Mouse (Mus musculus) layer of hippocampus, adult 9-11 months (tissue): Measurements from ENCODE around the gene Ildr2.

Experiments used
- DNase-seq: peaks from one replicate; pipeline ENCODE4 v3.0.0; 2022

Gene Ildr2

DNA sequence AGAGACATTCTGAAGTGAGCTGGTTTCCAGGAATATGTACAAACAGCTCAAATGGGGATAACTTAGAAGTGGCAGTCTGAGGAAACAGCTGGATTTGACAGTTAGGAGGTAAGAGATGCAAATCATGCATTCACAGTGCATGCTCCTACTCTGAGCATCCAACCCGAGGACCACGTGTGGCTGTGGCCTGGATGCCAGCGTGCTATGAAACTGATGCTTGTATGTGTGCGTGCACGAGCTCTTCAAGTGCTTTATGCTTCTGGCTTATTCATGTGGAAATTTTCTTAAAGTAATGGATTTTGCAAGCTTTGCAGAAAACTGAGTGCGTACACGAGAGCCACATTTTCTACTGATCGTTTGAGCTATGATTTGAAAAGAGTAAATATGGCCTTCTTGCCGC is 32.3 kb downstream of the Ildr2 start:
- DNase-seq = no peak

GRCm38 (mm10) chr1:166290562-166290961 is 36.6 kb downstream of the Ildr2 start:
- DNase-seq = no peak

GRCm38 (mm10) chr1:166293086-166293485 is 39.1 kb downstream of the Ildr2 start:
- DNase-seq = no peak

DNA sequence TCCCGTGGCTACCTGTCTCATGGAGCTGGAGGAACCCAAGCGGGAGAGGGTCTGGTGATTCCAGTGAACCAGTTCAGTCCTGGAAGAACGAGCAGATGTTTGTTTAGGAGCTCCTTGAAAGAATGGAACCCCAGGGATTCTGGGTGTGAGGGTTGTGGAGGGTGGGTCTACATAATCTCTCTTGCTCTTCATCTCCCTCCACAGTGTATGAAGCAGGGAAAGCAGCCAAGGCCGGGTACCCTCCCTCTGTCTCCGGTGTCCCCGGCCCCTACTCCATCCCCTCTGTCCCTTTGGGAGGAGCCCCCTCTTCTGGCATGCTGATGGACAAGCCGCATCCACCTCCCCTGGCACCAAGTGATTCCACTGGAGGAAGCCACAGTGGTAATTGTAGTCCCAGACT is 41.6 kb downstream of the Ildr2 start:
- DNase-seq = no peak

DNA sequence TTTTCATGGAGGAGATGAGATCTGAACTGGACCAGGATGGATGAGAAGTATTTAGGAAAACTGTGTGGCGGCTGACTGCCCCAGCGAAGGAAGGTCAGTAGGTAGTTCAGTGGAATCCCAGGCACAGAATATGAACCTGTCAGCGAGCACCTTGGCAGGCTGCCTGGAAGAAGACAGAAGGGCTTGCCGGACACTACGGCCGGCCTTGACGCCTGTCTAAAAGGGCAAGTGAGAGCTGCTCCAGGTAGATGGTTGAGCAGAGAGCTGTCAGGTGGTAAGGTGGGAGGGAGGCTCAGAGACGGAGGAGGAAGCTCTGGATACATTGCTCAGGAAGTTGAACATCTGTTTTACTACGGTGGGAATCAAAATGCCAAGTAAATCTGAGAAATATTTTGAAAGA is 42.4 kb downstream of the Ildr2 start:
- DNase-seq = no peak

DNA sequence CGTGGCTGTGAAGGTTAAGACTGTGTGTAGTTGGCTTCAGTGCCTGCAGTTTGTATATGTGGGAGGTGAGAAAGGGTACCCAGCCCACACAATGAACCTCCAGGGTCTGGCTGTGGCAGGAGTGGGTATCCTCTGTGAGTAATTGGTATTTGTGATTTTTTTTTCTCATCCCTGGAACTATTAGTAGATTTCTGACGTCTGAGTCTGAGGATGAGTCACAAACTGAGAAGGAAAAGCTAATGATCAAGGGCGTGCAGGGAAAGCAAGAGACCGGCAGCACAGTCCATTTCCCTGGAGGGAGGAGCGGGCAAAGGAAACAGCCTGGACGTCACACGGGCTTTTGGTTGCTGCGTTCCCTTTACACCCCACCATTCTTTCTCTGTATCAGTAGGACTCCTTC is 43.0 kb downstream of the Ildr2 start:
- no peak for DNase-seq

DNA sequence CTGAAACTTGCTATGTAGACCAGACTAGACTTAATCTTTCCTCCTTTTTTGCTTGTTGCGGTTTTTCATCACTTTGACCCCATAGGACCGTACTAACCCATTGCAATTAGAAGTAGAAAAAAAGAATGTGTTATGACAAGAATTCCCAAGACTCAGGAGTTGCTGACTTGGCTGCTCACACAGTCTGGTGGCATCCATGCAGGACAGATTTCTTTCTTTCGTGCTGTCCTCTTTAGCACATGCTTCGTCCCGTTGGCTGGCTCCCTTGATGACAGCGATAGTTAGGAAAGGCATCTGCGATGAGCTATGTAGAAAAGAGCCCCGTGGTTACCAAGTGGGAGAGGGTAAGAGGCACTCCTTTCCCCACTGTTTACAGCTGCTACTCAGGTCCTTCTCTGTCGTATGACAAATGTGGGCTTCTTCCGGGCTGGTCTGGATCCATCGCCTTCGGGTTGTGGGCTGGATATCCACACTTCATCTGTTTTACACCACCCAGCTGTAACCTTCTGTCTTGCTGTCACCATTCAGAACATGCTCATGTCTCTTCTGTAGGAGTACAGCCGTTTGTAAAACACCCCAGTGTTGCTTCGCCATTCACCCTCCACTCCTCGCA is 43.7 kb downstream of the Ildr2 start:
- no peak for DNase-seq

DNA sequence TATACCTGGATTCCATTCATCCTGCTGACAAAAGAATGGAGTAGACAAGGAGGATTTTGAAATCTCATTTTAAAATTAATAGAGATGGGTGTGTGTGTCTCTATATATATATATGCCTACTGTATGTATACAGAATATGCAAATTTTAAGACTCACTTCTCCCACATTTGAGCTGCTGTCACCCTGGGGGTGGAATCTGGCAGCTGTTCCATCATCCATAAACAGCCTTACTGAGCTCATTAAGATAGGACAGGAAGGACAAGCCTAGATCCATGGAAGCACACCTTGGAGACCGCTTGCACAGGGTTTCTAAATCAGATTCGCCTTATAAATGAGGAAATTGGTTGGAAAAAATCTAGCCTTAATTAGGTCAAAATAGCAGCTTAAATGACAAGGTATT is 44.9 kb downstream of the Ildr2 start:
- DNase-seq = no peak

- DNase-seq = no peak
Observed at GRCm38 (mm10) chr1:166299821-166300220, 45.9 kb downstream of the Ildr2 start.

- DNase-seq = no peak
Observed at GRCm38 (mm10) chr1:166300526-166300925, 46.6 kb downstream of the Ildr2 start.

DNA sequence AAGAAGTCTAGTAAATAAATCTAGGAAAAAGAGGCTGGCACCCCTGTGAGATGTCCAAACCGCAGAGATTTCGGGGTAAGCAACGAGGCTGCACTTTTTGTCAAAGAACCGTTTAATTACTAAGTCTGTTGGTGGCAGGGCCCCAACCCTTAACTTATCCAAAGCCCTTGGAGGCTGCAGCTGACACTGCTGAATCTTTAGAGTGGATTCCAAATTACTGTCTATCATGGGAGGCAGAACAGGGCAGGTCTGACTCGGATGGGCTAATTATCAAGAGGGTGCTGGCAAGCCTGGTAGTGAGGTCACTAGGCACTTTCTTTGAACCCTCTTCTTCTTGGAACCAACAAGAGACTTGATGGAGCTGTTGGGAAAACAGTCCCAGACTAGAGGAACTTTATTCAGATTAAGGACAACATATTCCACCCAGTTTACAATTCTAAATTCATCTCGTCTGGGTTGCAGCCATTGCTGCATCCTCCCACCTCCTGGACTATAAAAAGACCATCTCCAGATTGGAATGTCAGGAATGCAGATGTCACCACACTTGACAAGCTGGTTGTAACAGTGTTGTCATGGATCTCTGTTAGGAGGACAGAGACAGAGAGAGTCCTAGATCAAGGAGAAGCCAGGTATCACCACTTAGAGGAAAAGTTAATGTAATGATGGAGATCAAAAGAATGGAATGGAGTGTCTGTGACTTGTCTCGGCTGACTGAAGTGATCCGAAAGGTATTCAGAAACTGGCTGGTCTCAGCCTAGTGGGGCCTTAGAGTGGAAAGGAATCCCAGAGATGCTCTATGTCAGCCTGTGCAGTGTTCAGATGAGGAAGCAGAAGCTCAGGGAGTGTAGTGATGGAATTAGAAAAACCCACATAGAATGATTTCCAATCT is 50.7 kb downstream of the Ildr2 start:
- DNase-seq = peak; percentile 59

GRCm38 (mm10) chr1:166308471-166308850 is 54.5 kb downstream of the Ildr2 start:
- DNase-seq = no peak

GRCm38 (mm10) chr1:166308851-166309715 is 55.1 kb downstream of the Ildr2 start:
- DNase-seq = no peak

DNA sequence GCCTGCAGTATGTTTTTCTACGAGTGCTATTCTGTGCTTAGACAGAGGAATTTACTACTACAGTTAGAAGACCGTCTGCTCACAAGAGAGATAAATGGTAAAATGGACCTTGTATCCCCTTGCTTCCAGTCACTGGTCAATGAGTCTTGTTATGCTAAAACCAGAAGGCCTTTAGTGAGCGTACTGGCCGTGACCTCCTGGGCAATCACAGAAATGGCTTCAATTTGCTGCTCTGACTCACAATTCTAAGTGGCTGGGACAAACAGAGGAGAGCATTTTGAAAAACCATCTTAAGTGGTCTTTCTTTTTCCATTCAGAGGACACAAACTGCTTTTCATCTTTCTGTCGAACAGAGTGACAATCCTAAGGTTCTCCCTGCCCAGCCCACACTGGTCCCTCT is 57.2 kb downstream of the Ildr2 start:
- DNase-seq = no peak

GRCm38 (mm10) chr1:166313637-166314036 is 59.7 kb downstream of the Ildr2 start:
- DNase-seq = peak; percentile 75

DNA sequence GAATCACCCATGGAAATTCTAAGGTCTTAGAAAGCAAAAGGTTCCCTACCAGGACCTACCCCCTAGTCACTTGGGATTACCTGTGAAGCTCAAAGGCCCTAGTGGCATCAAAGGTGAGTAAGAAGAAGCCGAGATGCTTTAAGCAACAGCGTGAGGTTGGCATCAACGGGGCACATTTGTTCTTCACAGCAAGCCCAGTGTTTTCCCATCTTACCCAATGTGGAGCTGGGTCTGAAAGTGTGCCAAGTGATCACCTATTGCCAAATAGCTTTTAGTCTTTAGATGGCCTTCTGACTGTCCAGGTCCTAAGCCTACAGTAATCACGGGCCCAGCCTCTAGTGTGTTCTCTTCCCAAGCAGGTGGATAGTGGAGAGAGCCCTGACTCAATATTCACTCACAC is 61.8 kb downstream of the Ildr2 start:
- DNase-seq = no peak

DNA sequence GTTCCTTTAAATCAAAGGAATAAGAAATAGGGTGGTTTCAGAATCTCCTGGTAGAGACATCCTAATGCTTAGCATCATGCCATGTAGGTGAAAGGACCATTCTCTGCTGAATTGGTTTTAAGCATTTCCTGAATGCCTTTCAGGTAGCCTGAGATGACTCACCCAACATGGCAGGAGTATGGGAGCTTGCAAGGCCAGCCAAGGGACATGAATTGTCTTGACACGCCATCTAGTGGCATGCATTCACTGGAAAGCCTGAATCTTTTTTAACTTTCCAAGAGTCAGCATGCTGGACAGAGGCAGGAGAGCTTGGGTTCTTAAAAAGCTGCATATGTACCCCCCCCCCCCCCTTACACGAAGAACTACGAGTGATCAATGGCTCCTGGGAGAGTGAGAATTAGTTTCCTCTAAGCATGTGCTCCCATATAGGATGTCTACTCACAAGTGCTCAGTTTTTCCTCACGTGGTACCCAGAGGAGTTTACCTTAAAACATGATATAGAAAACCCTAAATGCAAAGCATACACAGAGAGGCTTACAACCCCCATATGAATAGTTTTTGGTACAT is 65.3 kb downstream of the Ildr2 start:
- DNase-seq = no peak

DNA sequence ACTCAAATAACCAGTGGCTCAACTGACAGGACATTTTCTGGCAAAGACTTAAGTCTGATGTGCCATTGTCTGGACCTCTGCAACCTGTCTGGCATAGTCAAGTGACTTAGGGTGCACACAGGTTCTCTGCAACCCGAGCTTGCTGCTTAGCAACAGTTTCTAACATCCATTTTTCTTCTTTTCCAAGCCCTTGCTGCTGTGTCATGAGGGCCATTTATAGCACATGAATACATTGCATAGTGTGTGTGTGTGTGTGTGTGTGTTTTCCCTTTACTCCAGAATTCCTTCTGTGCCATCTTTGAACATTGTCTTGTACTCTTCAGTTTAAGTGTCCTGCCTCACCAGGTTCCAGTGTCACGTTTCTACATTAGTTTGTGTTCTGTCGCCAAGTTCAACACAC is 72.5 kb downstream of the Ildr2 start:
- no peak for DNase-seq

DNA sequence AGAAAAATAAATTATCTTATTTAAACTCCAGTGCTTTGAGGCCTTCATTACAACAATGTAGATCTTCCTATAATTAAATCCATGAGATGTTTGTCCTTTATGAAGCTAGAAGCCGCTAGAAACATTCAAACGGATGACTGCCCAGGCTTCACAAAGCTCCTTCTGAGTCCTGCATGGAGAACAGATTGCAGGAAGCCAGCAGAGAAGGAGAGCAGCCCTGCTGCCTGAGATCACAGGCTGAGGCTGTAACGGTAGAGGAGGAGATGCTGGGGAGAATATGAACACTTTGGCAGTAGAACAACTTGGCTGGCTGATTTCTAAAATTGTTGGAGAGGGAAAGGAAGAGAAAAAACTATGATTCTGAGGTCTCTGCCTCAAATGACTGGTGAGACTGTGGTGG is 76.8 kb downstream of the Ildr2 start:
- DNase-seq = peak; percentile 36

- DNase-seq = peak; percentile 88
Observed at GRCm38 (mm10) chr1:166339110-166339509, 85.2 kb downstream of the Ildr2 start.

DNA sequence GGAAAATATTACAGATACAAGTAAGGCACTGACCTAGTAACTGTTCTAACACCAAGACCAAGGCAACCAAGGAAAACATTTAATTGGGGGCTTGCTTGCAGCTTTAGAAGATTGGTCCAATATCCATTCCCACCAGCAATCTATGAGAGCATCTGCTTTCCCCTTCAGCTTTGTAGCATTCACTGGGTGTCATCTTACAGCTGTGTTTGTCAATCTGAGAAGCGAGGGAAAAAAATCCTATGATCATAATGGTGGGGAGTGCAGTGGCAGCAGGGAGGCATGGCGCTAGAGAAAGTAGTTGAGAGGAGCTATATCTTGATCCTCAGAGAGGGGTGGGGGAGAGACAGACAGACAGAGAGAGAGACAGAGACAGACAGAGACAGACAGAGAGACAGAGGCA is 88.1 kb downstream of the Ildr2 start:
- DNase-seq = no peak

GRCm38 (mm10) chr1:166342539-166342938 is 88.6 kb downstream of the Ildr2 start:
- no peak for DNase-seq

DNA sequence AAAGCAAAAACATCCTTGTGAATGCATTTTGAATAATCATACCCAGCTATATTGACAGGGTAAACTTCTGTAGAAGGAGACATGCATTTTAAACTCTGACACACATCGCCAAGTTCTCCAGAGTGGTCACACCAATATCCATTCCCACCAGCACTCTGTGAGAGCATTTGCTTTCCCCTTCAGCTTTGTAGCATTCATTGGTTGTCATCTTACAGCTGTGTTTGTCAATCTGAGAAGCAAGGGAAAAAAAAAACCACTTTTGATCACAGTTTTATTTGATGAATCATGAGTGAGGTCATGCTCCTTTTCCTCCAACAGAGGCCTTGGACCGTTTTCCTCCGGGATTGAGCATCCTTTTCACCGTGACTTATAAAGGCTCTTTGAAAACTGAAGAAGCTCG is 89.6 kb downstream of the Ildr2 start:
- DNase-seq = no peak
